In the genomic region with DNA sequence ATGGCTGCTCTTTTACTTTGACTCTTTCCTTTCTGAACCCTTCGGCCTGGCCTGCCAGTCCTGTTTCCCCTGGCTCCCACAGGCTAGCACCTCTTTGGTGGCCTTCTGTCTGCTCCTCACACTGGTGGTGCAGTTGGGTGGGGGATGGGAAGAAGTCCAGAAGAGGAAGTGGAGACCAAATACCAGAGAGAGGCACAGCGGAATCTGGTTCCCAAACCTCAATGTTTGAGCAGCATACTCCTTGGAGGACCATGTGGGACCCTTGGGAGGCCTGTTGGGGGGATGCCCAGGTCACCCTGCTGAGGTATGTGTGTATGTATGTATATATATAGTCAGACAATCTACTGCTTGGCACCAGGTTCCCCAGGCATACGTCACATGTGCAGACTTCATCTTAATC, we compare ENCODE assay signal across 11 mouse cellular contexts. TPM values are rescaled to one million over a fixed set of nuclear protein-coding genes. Genes with fewer than 3 reads are reported as not detected.
DNase-seq lines count a peak whose midpoint lies in the region; ATAC-seq lines count a peak whose summit lies in the region.
"Had no signal": no experiment of that assay in that cellular context is flagged by ENCODE, and none has a peak within 500 bp of the region (broad histone marks: within the 10 kb centered on the region; RNA-seq: fewer than 3 reads in every experiment).

No protein-coding gene starts in this region.

- H3K4me3 ChIP-seq in lung, embryonic 16.5 days (ENCODE audit: low read length): no peak overlapping the region

- H3K27me3 ChIP-seq in lung, embryonic 16.5 days (ENCODE audit: control insufficient read depth, insufficient read depth, low read depth, low read length): no peaks in the 10 kb centered on the region

- peak; percentile 27 for DNase-seq in adrenal gland, postnatal 14 days
- DNase-seq in adrenal gland, postnatal 36 days: no peak
- peak; percentile 52 to 55 for DNase-seq in right cerebral cortex, postnatal 10 days (ENCODE audit: low spot score in 2 of 2)
- DNase-seq in right cerebral cortex, postnatal 36 days (ENCODE audit: low spot score in 2 of 2): no peak
- peak; percentile 51 for DNase-seq in thymus, postnatal 25 days
- no peak for DNase-seq in neural tube, embryonic 10.5 days (ENCODE audit: extremely low spot score, low spot score)
- DNase-seq in testis, postnatal 14 days (ENCODE audit: low spot score): no peak

- no peaks in the 10 kb centered on the region; the same call in 1 of the 2 replicates for H3K9me3 ChIP-seq in lung, embryonic 16.5 days (ENCODE audit: control insufficient read depth, low read length)

- 0 out of 2 replicates have a peak, but pooled peaks have one; percentile 8 for ATAC-seq in lung, embryonic 16.5 days (ENCODE audit: low read depth)

- H3K27ac ChIP-seq in lung, embryonic 16.5 days (ENCODE audit: low read length): peak overlapping the region; percentile 75

- 44% methylated on average over 3 of the region's 3 CpGs for WGBS in lung, embryonic 16.5 days

- peaks cover 42% of the 10 kb centered on the region for H3K4me1 ChIP-seq in lung, embryonic 16.5 days (replicated peaks; ENCODE audit: control insufficient read depth, insufficient read depth, low read length)

- no peaks in the 10 kb centered on the region for H3K36me3 ChIP-seq in lung, embryonic 16.5 days (ENCODE audit: control insufficient read depth, insufficient read depth, low read length)

- no peak overlapping the region for H3K4me2 ChIP-seq in lung, embryonic 16.5 days (ENCODE audit: low read depth, low read length)

- no peak overlapping the region for H3K9ac ChIP-seq in lung, embryonic 16.5 days (ENCODE audit: low read length)

RNA-seq across cellular contexts. Expression of gene Gm17334, which starts 21.0 kb away (rescaled TPM):
- total RNA-seq in adrenal gland, postnatal 14 days (2021): 0.37 and 0.41 TPM in 2 replicates
- total RNA-seq in adrenal gland, postnatal 36 days (2021): 1 to 10 TPM in 1 of 2 experiments, not detected in 1; 1.1 TPM
- 0.24 and 0.39 TPM in 2 replicates for polyA plus RNA-seq in lung, embryonic 16.5 days (2015; fragmentation: Nextera tagmentation; extraction: Ambion mirVana)
- polyA plus RNA-seq: brain, embryonic 14.5 days; hindbrain, embryonic 11.5 days; limb, embryonic 11.5 days had no signal

RNA-seq across cellular contexts. Expression of gene Irf1, which starts 24.2 kb away (rescaled TPM):
- 19.6 and 32.7 TPM in 2 replicates for total RNA-seq in adrenal gland, postnatal 14 days (2021)
- 10 to 100 TPM; 24.3 to 26.0 TPM for total RNA-seq in adrenal gland, postnatal 36 days (2021)
- 29.7 and 33.9 TPM in 2 replicates for polyA plus RNA-seq in lung, embryonic 16.5 days (2015; fragmentation: Nextera tagmentation; extraction: Ambion mirVana)

Comparison
In these comparisons a context has a peak if more than half of its experiments do, and no peak if none do; other contexts are left out.
1. DNase-seq: peak in adrenal gland, postnatal 14 days (single experiment), right cerebral cortex, postnatal 10 days (2 of 2) and thymus, postnatal 25 days (single experiment); none in adrenal gland, postnatal 36 days (0 of 2), right cerebral cortex, postnatal 36 days (0 of 2), neural tube, embryonic 10.5 days (single experiment) and testis, postnatal 14 days (single experiment).